Mouse (Mus musculus): ENCODE measurements around the gene Klf12. TPM values are rescaled to one million over a fixed set of nuclear protein-coding genes. Genes with fewer than 3 reads are reported as not detected.
A peak's percentile ranks its signal among the peaks of the same experiment; 100 is the strongest.

The Klf12 gene
- total and polyA plus RNA-seq, 3 experiments: 3.3 to 9.7 (median 8.6) TPM

GRCm38 (mm10) chr14:100286586-100287241 is 2.2 kb upstream of the Klf12 start:
- Histone ChIP-seq H3K79me2 (replicated peaks; ENCODE audit: control insufficient read depth, extremely low read depth, insufficient read depth, poor library complexity, severe bottlenecking) (peaks cover 4% of the 10 kb centered on the region; the same call in 1 of the 2 replicates), H3K9me3 (replicated peaks; ENCODE audit: low read length) (no peaks in the 10 kb centered on the region), H3K36me3 (replicated peaks in 1 of 2; ENCODE audit: control insufficient read depth in 1 of 2, insufficient read depth in 1 of 2, low read length in 1 of 2) (no peaks in the 10 kb centered on the region), H3K4me1 (ENCODE audit: control insufficient read depth in 1 of 2, insufficient read depth in 2 of 2) (peaks cover 5 to 22% of the 10 kb centered on the region in 2 experiments; a peak in 3 of 4 replicates), H3K4me2 (ENCODE audit: insufficient read depth, low read depth, poor library complexity, severe bottlenecking) (peak overlapping the region; percentile 97; the same call in 1 of the 2 replicates), H3K4me3 (replicated peaks in 1 of 3; ENCODE audit: low read depth in 2 of 3, low read length in 2 of 3, poor library complexity in 1 of 3) (peak overlapping the region in 1 of 3 experiments; percentile 59), H3K27me3 (replicated peaks) (peaks cover 8% of the 10 kb centered on the region), H3K27ac (ENCODE audit: insufficient read depth, low read depth) (no peak overlapping the region), H3K9ac (ENCODE audit: insufficient read depth, low read depth) (no peak overlapping the region; the same call in 1 of the 2 replicates)
- dilution Hi-C loops (cut with MboI; ENCODE audit: extremely low pct_ligation_motif_present, extremely low pct_unique_long_range_greater_than_20kb, low sequenced_read_pairs) (no loop called here), in situ Hi-C loops (cut with MboI; ENCODE audit: low pct_ligation_motif_present, low pct_unique_long_range_greater_than_20kb, low sequenced_read_pairs) (no loop called here)
- DNase-seq (ENCODE audit: extremely low read depth): no peak
- no peak for TF ChIP-seq CTCF (conservative IDR thresholded peaks at IDR 0.05 in 1 of 2, IDR thresholded peaks at IDR 0.05 in 1 of 2; ENCODE audit: low read depth in 2 of 2, low read length in 2 of 2)
- TF ChIP-seq MAZ (IDR thresholded peaks at IDR 0.05; ENCODE audit: low read depth, low read length): no peak
- no peak for TF ChIP-seq ZMIZ1 (IDR thresholded peaks at IDR 0.05; ENCODE audit: low read depth, low read length)
- no peak for TF ChIP-seq KAT2A (IDR thresholded peaks at IDR 0.05; ENCODE audit: insufficient replicate concordance, low read length)
- TF ChIP-seq TCF12 (IDR thresholded peaks at IDR 0.05; ENCODE audit: low read depth, low read length): no peak
- TF ChIP-seq MAX (IDR thresholded peaks at IDR 0.05; ENCODE audit: low read length): no peak
- no peak for TF ChIP-seq TBP (conservative IDR thresholded peaks at IDR 0.05; ENCODE audit: low read depth, low read length)
- no peak for TF ChIP-seq CHD1 (IDR thresholded peaks at IDR 0.05; ENCODE audit: low read depth, low read length)
- no peak for TF ChIP-seq ZNF384 (IDR thresholded peaks at IDR 0.05; ENCODE audit: low read depth, low read length)
- no peak for TF ChIP-seq POLR2AphosphoS2 (IDR thresholded peaks at IDR 0.05; ENCODE audit: low read depth, low read length)

GRCm38 (mm10) chr14:100285656-100286585 is 1.4 kb upstream of the Klf12 start:
- no peaks in the 10 kb centered on the region for H3K36me3 ChIP-seq (replicated peaks in 1 of 2; ENCODE audit: control insufficient read depth in 1 of 2, insufficient read depth in 1 of 2, low read length in 1 of 2)
- TF ChIP-seq ZNF384 (IDR thresholded peaks at IDR 0.05; ENCODE audit: low read depth, low read length) (no peak), SIN3A (IDR thresholded peaks at IDR 0.05; ENCODE audit: low read length) (peak; percentile 9; the same call in 1 of the 2 replicates), MXI1 (IDR thresholded peaks at IDR 0.05; ENCODE audit: low read depth, low read length) (peak; percentile 72), POLR2AphosphoS2 (IDR thresholded peaks at IDR 0.05; ENCODE audit: low read depth, low read length) (no peak), ZKSCAN1 (IDR thresholded peaks at IDR 0.05; ENCODE audit: borderline replicate concordance, low read depth, low read length) (no peak), PAX5 (IDR thresholded peaks at IDR 0.05; ENCODE audit: low read length) (no peak), HCFC1 (IDR thresholded peaks at IDR 0.05; ENCODE audit: low read depth, low read length) (no peak), SMC3 (IDR thresholded peaks at IDR 0.05; ENCODE audit: low read depth, low read length) (no peak), NRF1 (IDR thresholded peaks at IDR 0.05; ENCODE audit: low read depth, low read length) (no peak), E2F4 (IDR thresholded peaks at IDR 0.05; ENCODE audit: insufficient replicate concordance, low read depth, low read length) (no peak), ELF1 (IDR thresholded peaks at IDR 0.05; ENCODE audit: low read depth, low read length) (no peak; the same call in 1 of the 2 replicates)
- peaks cover 8% of the 10 kb centered on the region for H3K27me3 ChIP-seq (replicated peaks)
- peaks cover 8% of the 10 kb centered on the region for H3K79me2 ChIP-seq (replicated peaks; ENCODE audit: control insufficient read depth, extremely low read depth, insufficient read depth, poor library complexity, severe bottlenecking)
- DNase-seq (ENCODE audit: extremely low read depth): no peak
- peak overlapping the region; percentile 23; the same call in 1 of the 2 replicates for H3K9ac ChIP-seq (ENCODE audit: insufficient read depth, low read depth)
- dilution Hi-C loops (cut with MboI; ENCODE audit: extremely low pct_ligation_motif_present, extremely low pct_unique_long_range_greater_than_20kb, low sequenced_read_pairs) (no loop called here), in situ Hi-C loops (cut with MboI; ENCODE audit: low pct_ligation_motif_present, low pct_unique_long_range_greater_than_20kb, low sequenced_read_pairs) (no loop called here)
- H3K27ac ChIP-seq (ENCODE audit: insufficient read depth, low read depth): no peak overlapping the region
- peak overlapping the region; percentile 38 to 68 (median 59) for H3K4me3 ChIP-seq (replicated peaks in 1 of 3; ENCODE audit: low read depth in 2 of 3, low read length in 2 of 3, poor library complexity in 1 of 3)
- H3K9me3 ChIP-seq (replicated peaks; ENCODE audit: low read length): no peaks in the 10 kb centered on the region
- H3K4me1 ChIP-seq (ENCODE audit: control insufficient read depth in 1 of 2, insufficient read depth in 2 of 2): peaks cover 5 to 26% of the 10 kb centered on the region in 2 experiments; a peak in 3 of 4 replicates
- H3K4me2 ChIP-seq (ENCODE audit: insufficient read depth, low read depth, poor library complexity, severe bottlenecking): peak overlapping the region; percentile 97

Data from CH12.LX (cell line).